Mouse (Mus musculus) midbrain, embryonic 12.5 days (tissue): ENCODE measurements around the gene Gm10945. TPM values are rescaled to one million over a fixed set of nuclear protein-coding genes. Genes with fewer than 3 reads are reported as not detected.

Experiments
- ATAC-seq: fragments of 200-750 bp; cut with Nextera tagmentation; 2 replicates; pipeline ENCODE4 v1.8.0; 2017; ENCODE audit warnings: low read depth, moderate TSS enrichment, moderate library complexity; ENCODE audit not compliant: low FRiP score
- H3K27ac ChIP-seq: fragments of 300-500 bp; sonication (generic); replicated peaks from 2 replicates; pipeline ENCODE4 v1.5.1; 2016; ENCODE audit warnings: mild to moderate bottlenecking
- H3K27me3 ChIP-seq: fragments of 300-500 bp; sonication (generic); 2 replicates; pipeline ENCODE4 v1.6.1; 2016; ENCODE audit warnings: mild to moderate bottlenecking
- H3K36me3 ChIP-seq: fragments of 300-500 bp; sonication (generic); 2 replicates; pipeline ENCODE4 v1.6.1; 2016
- H3K4me1 ChIP-seq: fragments of 300-500 bp; sonication (generic); 2 replicates; pipeline ENCODE4 v1.6.1; 2016
- H3K4me2 ChIP-seq: fragments of 300-500 bp; sonication (generic); replicated peaks from 2 replicates; pipeline ENCODE4 v1.6.1; 2016; ENCODE audit warnings: mild to moderate bottlenecking, moderate library complexity
- H3K4me3 ChIP-seq: fragments of 300-500 bp; sonication (generic); 2 replicates; pipeline ENCODE4 v1.5.1; 2016; ENCODE audit warnings: mild to moderate bottlenecking
- H3K9ac ChIP-seq: fragments of 300-500 bp; sonication (generic); replicated peaks from 2 replicates; pipeline ENCODE4 v1.6.1; 2016; ENCODE audit warnings: mild to moderate bottlenecking, moderate library complexity
- H3K9me3 ChIP-seq: fragments of 300-500 bp; sonication (generic); 2 replicates; pipeline ENCODE4 v1.6.1; 2016; ENCODE audit warnings: mild to moderate bottlenecking
- WGBS: fragments of 180-500 bp; shearing (Covaris S2); methylation state at CpG from one replicate; pipeline ENCODE4 v1.1.7; 2016; 5-methylcytosine and 5-hydroxymethylcytosine counted together
- polyA plus RNA-seq: library from polyadenylated mRNA; unstranded; fragments of >200 nt; fragmentation: Nextera tagmentation; extraction: Ambion mirVana; gene quantifications from 2 replicates; pipeline ENCODE4 v1.2.1, GENCODE M21; 2016

Gm10945 gene
- polyA plus RNA-seq = not detected in 2 replicates

- WGBS = 98% methylated on average over 2 of the region's 2 CpGs
- Histone ChIP-seq H3K4me3 (no peak within 1 kb of the TSS), H3K4me1 (no peaks in the 10 kb centered on the region), H3K27ac (no peak within 1 kb of the TSS), H3K36me3 (no peaks in the 10 kb centered on the region), H3K9me3 (no peaks in the 10 kb centered on the region), H3K27me3 (no peaks in the 10 kb centered on the region), H3K4me2 (no peak within 1 kb of the TSS), H3K9ac (no peak within 1 kb of the TSS)
- no peak for ATAC-seq
These were observed at the start of gene Gm10945 for GRCm38 (mm10) chr10:6761287-6761811. Gene Gm10945, minus strand, starts transcription at chr10:6761761.

GRCm38 (mm10) chr10:6790226-6790625 lies 28.7 kb upstream of the Gm10945 start:
- no peak overlapping the region for H3K4me3 ChIP-seq
- H3K9me3 ChIP-seq = no peaks in the 10 kb centered on the region
- ATAC-seq = no peak
- no peaks in the 10 kb centered on the region for H3K36me3 ChIP-seq
- H3K4me2 ChIP-seq = no peak overlapping the region
- H3K27me3 ChIP-seq = peaks cover 4% of the 10 kb centered on the region
- no peak overlapping the region for H3K27ac ChIP-seq
- H3K4me1 ChIP-seq = no peaks in the 10 kb centered on the region; the same call in 1 of the 2 replicates
- no peak overlapping the region for H3K9ac ChIP-seq

- Histone ChIP-seq H3K27ac (no peak overlapping the region), H3K4me2 (peak overlapping the region; percentile 49), H3K9me3 (no peaks in the 10 kb centered on the region), H3K4me3 (peak overlapping the region; percentile 34), H3K36me3 (no peaks in the 10 kb centered on the region), H3K27me3 (peaks cover 4% of the 10 kb centered on the region), H3K9ac (0 out of 2 replicates have a peak overlapping the region, but pooled peaks have one; percentile 37), H3K4me1 (no peaks in the 10 kb centered on the region; the same call in 1 of the 2 replicates)
- peak; percentile 85 for ATAC-seq
- 4% methylated on average over 25 of the region's 25 CpGs for WGBS
These were observed 27.1 kb upstream of the Gm10945 start for GRCm38 (mm10) chr10:6788517-6789237.

GRCm38 (mm10) chr10:6758206-6758605 lies 3.4 kb downstream of the Gm10945 start, which contains the start of gene Oprm1:
Gene Oprm1, plus strand, starts transcription at chr10:6758506.
- no peak within 1 kb of the TSS for H3K27ac ChIP-seq
- no peaks in the 10 kb centered on the region for H3K4me1 ChIP-seq
- H3K4me3 ChIP-seq = no peak within 1 kb of the TSS
- H3K4me2 ChIP-seq = no peak within 1 kb of the TSS
- H3K9me3 ChIP-seq = no peaks in the 10 kb centered on the region
- H3K9ac ChIP-seq = no peak within 1 kb of the TSS
- H3K27me3 ChIP-seq = no peaks in the 10 kb centered on the region
- no peaks in the 10 kb centered on the region for H3K36me3 ChIP-seq
- ATAC-seq = no peak
- WGBS = 92% methylated on average over 3 of the region's 3 CpGs

- H3K4me1 ChIP-seq = no peaks in the 10 kb centered on the region
- 94% methylated on average over 5 of the region's 5 CpGs for WGBS
- H3K27ac ChIP-seq = no peak overlapping the region
- H3K36me3 ChIP-seq = no peaks in the 10 kb centered on the region
- no peak overlapping the region for H3K4me2 ChIP-seq
- no peaks in the 10 kb centered on the region for H3K27me3 ChIP-seq
- H3K9ac ChIP-seq = no peak overlapping the region
- no peaks in the 10 kb centered on the region for H3K9me3 ChIP-seq
- no peak overlapping the region for H3K4me3 ChIP-seq
- no peak for ATAC-seq
These were observed 8.2 kb downstream of the Gm10945 start for GRCm38 (mm10) chr10:6753375-6753774.

- Histone ChIP-seq H3K4me1 (no peaks in the 10 kb centered on the region), H3K4me2 (no peak overlapping the region), H3K9me3 (0 out of 2 replicates have a peak, but pooled peaks cover 3% of the 10 kb centered on the region), H3K36me3 (no peaks in the 10 kb centered on the region), H3K27ac (no peak overlapping the region), H3K9ac (no peak overlapping the region), H3K27me3 (no peaks in the 10 kb centered on the region), H3K4me3 (no peak overlapping the region)
- 91% methylated on average over 3 of the region's 3 CpGs for WGBS
- no peak for ATAC-seq
These were observed 33.1 kb downstream of the Gm10945 start for GRCm38 (mm10) chr10:6728469-6728868.

- no peak overlapping the region for H3K4me3 ChIP-seq
- ATAC-seq = no peak
- no peak overlapping the region for H3K4me2 ChIP-seq
- H3K27me3 ChIP-seq = no peaks in the 10 kb centered on the region
- no peak overlapping the region for H3K9ac ChIP-seq
- no peak overlapping the region for H3K27ac ChIP-seq
- WGBS = 76% methylated on average over 1 of the region's 1 CpGs
- H3K4me1 ChIP-seq = no peaks in the 10 kb centered on the region
- H3K9me3 ChIP-seq = 0 out of 2 replicates have a peak, but pooled peaks cover 3% of the 10 kb centered on the region
- no peaks in the 10 kb centered on the region for H3K36me3 ChIP-seq
These were observed 37.8 kb downstream of the Gm10945 start for GRCm38 (mm10) chr10:6723765-6724164.

GRCm38 (mm10) chr10:6717181-6717948 lies 44.2 kb downstream of the Gm10945 start:
- Histone ChIP-seq H3K36me3 (no peaks in the 10 kb centered on the region), H3K4me1 (no peaks in the 10 kb centered on the region), H3K4me2 (no peak overlapping the region), H3K9ac (no peak overlapping the region), H3K27ac (no peak overlapping the region), H3K4me3 (no peak overlapping the region), H3K9me3 (no peaks in the 10 kb centered on the region), H3K27me3 (no peaks in the 10 kb centered on the region)
- WGBS = 85% methylated on average over 4 of the region's 4 CpGs
- no peak for ATAC-seq

GRCm38 (mm10) chr10:6705226-6705885 lies 56.2 kb downstream of the Gm10945 start:
- Histone ChIP-seq H3K4me3 (no peak overlapping the region), H3K27me3 (no peaks in the 10 kb centered on the region), H3K9me3 (no peaks in the 10 kb centered on the region), H3K36me3 (no peaks in the 10 kb centered on the region), H3K4me2 (no peak overlapping the region), H3K4me1 (no peaks in the 10 kb centered on the region), H3K9ac (no peak overlapping the region), H3K27ac (no peak overlapping the region)
- WGBS = 91% methylated on average over 1 of the region's 1 CpGs
- ATAC-seq = no peak

GRCm38 (mm10) chr10:6694218-6694850 lies 67.2 kb downstream of the Gm10945 start:
- Histone ChIP-seq H3K9me3 (no peaks in the 10 kb centered on the region), H3K36me3 (no peaks in the 10 kb centered on the region), H3K4me2 (peak overlapping the region; percentile 26; the same call in 1 of the 2 replicates), H3K4me3 (no peak overlapping the region), H3K27me3 (no peaks in the 10 kb centered on the region), H3K4me1 (no peaks in the 10 kb centered on the region), H3K9ac (no peak overlapping the region), H3K27ac (no peak overlapping the region)
- 52% methylated on average over 13 of the region's 13 CpGs for WGBS
- peak; percentile 79 for ATAC-seq
